Mouse (Mus musculus): ENCODE measurements around the gene Trip11. TPM values are rescaled to one million over a fixed set of nuclear protein-coding genes. Genes with fewer than 3 reads are reported as not detected.

Trip11 gene
- polyA plus RNA-seq (2014; fragmentation: Illumina TruSeq; extraction: RNeasy Lipid Tissue Mini Kit (QIAGEN cat#74804); ENCODE audit: low read depth, low replicate concordance), result 32.6 TPM

DNA sequence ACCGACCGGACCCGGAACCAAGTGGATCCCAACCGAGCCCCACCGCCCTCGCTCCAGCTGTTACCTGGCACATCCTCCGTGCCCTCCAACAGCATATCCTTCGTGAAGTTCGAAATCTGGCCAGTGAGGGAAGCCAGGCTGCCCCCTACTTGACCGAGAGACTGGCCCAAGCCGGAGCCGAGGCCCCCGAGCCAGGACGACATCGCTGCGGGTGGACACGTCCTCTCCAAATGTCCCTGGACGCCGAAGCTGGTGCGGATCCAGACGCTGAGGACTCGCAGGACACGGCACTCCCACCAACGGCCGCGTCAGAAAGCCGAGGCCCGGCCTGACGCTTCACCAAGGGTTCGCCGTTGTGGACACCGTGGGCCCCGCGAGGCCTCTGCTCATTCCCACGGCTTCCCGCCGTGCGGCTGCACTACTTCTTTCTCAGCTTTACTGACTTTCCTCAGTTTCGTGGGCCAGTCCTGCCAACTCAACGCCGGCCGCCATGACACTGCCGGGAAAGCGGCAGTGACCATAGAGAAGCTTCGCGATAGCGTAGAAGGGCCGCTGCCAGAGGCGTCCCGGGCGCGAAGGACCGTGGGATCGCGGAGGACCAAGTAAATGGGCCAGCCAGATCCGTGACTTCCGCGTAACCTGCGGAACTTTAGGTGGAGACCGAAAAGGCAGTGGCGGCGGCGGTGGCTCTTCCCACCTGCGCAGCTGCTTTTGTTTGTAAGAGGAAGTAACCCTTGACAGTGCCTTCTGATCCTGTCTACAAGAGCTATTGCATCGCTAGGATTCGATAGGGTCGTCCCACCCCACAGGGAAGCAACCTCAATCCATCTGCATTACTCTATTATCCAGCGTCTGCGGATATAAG lies at the start of gene Trip11:
Trip11 (minus strand) TSS at position 642 of the 865 bp plus-strand sequence.

DNA sequence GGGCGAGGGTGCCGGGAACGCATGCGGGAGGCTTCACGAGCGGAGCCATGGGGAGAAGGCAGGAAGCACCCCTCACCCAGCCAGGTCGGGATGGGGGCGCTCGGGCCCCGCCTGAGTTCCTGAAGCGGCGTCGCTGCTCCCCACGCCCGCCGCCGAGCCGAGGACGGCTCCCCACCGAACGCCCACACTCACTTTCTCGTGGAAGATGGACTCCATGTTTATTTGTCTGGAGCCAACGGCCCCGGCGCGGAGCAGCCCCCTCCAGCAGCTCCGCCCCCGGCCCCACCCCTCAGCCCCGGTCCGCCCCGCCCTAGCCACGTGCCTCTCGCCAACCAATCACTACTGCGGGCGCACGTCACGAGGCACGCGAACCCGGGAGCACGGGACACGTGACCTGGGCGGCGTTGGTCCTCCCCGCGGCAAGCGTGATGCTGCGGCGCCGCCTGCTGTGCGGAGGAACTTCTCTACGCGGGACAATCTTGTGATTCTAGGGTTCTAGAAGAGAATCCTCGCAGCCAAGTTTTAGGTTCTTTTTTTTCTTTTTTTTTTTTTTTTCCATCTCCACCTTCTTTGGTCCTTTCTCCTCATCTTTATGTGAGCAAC lies 45.0 kb upstream of the Trip11 start, which contains the start of gene Atxn3:
Atxn3 (minus strand) TSS at position 305 of the 603 bp plus-strand sequence.

DNA sequence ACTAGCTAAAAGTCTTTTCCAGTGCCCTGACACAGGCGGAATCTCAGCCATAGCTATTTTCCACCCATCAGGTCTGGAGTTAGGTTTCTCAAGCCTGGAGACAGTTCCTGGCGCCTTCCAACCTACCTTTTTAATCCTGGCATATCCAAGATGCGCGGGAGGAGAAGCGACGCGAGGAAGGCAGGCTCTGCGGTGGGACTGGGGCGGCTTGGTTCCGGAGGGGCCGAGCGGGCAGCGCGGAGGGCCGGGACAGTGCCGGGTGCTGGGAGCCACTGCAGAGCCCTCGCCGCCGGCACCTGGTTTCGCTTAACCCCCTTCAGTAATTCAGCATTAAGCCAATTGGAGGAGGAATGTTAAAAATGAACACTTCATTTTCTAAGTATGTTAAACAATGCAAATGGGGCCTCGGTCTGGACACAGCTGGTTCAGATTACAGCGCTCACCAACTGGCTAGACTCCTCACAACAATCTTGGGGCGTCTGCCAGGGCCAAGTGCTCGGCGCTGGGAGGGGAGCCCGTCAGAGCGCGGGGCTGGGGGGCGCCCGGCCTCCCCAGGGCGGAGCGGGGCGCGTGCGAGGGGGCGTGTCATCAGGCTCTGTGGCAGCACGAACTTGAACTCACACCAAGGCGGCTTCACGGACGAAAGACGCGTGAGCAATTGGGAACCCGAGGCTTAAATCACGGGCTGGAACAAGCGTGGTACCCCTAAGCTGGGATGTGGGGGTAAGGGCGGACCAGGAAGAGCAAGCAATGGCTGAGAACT lies 94.3 kb downstream of the Trip11 start, which contains the start of gene Fbln5:
Fbln5 (minus strand) TSS at position 448 of the 763 bp plus-strand sequence.

Other genes starting within 250 kb of the Trip11 start
- gene Tc2n, start 194.7 kb downstream of the Trip11 start, polyA plus RNA-seq (2014; fragmentation: Illumina TruSeq; extraction: RNeasy Lipid Tissue Mini Kit (QIAGEN cat#74804); ENCODE audit: low read depth, low replicate concordance), result 38.1 TPM
- gene Fbln5, start 94.2 kb downstream of the Trip11 start, polyA plus RNA-seq (2014; fragmentation: Illumina TruSeq; extraction: RNeasy Lipid Tissue Mini Kit (QIAGEN cat#74804); ENCODE audit: low read depth, low replicate concordance), result 4.2 TPM
- 519 TPM for gene Atxn3, start 45.0 kb upstream of the Trip11 start, polyA plus RNA-seq (2014; fragmentation: Illumina TruSeq; extraction: RNeasy Lipid Tissue Mini Kit (QIAGEN cat#74804); ENCODE audit: low read depth, low replicate concordance)
- gene Cpsf2, start 62.7 kb upstream of the Trip11 start, polyA plus RNA-seq (2014; fragmentation: Illumina TruSeq; extraction: RNeasy Lipid Tissue Mini Kit (QIAGEN cat#74804); ENCODE audit: low read depth, low replicate concordance), result 24.6 TPM
- gene Slc24a4, start 215.5 kb upstream of the Trip11 start, polyA plus RNA-seq (2014; fragmentation: Illumina TruSeq; extraction: RNeasy Lipid Tissue Mini Kit (QIAGEN cat#74804); ENCODE audit: low read depth, low replicate concordance), result 0.07 TPM